Mouse (Mus musculus): ENCODE measurements around the gene Elmod3.

The Elmod3 gene

DNA sequence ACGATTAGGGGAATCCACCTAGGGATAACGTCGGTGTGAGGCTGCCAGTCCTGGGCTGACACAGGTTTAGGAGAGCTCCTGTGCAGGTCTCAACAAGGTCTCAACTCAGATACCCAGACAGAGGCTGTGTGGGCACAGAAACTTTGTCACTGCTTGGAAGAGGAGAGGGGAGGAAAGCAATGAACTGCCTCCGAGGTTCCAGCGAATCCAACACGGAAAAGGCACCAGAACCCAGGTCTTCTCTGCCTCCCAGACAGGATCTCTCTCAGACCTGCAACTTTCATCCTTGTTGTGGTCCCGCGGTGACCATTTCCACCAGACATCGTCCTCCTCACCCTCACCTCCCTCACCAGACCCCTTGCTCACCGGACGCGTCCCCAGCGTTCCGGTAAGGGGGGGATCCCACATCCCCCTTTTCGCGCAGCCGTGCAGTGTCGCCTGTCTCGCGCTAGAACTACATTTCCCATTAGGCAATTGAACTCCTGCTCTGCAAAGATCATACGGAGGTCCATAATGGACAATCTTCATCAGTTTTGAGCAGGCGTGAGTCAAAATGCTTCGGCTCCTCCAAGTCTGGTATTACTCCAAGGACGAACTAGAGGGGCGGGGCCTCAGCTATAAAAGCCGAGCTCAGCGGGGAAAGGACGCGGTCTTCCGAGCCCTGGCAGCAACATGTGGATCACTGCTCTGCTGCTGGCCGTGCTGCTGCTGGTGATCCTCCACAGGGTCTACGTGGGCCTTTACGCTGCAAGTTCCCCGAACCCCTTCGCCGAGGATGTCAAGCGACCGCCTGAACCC lies at the start of gene Elmod3, which contains the start of gene Retsat:
TSS of gene Elmod3 (minus strand) at position 458 of the 798 bp plus-strand sequence.
TSS of gene Retsat (plus strand) at position 520 of the 798 bp plus-strand sequence.
- DNase-seq (ENCODE audit: low spot score in 2 of 2): peak; percentile 86 to 92

DNA sequence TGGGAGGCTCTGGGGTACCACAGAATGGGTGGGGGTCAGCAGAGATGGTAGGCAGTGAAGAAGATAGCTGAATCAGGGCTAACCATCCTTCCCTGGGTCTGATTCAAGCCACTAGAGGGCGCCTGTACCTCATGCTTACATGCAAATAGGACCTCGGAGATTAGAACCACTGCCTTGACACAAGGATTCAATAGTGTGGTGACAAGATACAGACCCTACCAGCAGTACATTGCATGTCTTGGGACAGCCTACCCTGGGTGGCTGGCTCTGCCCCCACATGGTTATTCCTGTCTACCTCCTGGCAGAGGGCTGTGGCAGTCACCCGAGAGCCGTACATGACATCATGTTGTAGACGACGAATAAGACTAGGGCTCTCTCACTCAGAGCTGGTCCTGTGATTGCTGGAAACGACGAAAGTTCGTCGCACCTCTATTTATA lies 49.2 kb upstream of the Elmod3 start:
- peak; percentile 55 to 68 for DNase-seq (ENCODE audit: low spot score in 2 of 2)

DNA sequence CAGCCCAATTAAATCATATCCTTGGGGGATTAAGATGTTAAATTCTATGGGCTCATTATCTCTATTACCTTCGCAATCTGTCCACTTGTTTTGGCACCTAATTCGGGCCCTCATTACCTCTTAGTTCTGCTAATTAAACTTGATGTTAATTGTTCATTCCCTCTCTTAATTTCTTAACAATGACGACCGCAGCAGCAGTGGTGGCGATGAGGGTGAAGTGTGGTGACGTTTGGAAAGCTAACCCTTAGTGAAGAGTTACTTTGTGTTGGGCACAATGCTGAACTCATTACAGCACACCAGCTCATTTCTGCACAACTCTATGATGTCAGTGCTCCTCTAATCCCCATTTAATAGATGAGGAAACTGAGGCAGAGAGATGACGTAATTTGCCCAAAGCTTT lies 47.2 kb upstream of the Elmod3 start:
- no peak for DNase-seq (ENCODE audit: low spot score in 2 of 2)

DNA sequence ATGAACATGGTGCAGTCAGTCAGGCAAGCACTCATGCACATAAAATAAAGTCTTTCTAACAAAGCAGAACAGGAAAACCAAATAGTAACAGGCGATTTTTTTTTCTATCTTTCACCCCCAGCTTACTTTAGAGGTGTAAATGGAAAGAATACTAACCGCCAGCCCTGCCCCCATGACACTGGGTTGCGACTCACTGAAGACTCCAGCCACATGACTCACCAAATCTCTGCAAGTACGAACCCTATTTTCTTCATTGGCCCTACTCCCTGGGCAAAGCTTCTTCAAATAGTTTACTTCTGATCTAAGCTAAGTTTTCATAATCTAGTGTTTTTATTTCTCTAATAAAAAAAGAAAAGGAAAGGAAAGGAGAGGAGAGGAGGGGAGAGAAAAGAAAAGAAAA lies 46.4 kb upstream of the Elmod3 start:
- DNase-seq (ENCODE audit: low spot score in 2 of 2): no peak

DNA sequence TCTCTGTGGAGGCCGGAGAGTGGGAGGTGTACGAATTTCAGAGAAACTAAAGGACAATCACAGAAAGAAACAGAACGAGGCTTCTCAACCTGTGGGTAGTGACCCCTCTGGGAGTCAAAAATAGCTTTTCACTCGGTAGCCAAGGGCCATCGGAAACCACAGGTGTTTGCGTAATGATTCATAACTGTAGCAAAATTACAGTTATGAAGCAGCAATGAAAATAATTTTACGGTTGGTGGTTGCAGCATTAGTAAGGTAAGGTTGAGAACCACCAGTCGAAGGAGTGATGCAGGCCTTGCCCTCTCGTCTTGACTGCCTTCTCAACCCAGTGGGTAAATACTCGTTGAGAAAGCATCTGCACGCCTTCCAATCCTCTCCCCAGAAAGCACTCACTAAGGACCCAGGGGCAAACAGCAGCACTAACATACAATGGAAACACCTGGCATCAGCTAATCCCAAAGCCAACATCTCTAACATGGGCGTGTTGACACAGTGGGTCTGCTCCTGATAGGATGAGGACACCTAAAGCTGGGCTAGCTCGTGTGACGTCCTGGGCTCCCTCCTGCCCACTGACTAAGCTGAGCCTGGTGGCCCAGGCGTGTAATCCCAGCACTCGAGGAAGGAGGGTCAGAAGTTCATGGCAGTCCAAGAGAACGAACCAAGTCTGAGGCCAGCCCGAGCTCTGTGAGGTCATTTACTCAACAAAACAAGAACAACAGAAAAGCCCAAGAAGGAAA lies 43.2 kb upstream of the Elmod3 start:
- no peak for DNase-seq (ENCODE audit: low spot score in 2 of 2)

DNA sequence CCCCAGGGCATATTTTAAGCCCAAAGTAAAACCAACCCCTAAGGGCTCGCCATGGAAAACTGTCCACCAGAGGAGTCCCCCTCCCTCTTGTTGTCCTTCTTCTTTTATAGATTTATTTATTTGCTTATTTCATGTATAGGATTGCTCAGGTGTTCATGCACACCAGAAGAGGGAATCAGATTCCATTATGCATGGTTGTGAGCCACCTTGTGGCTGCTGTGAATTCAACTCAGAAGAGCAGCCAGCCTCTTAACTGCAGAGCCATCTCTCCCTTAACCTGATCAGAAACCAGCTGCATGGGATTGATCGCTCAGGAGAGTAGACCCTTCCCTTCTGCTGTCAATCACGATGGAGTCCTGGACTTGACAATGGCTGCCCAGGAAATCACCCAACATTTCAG lies 38.7 kb upstream of the Elmod3 start:
- no peak for DNase-seq (ENCODE audit: low spot score in 2 of 2)

DNA sequence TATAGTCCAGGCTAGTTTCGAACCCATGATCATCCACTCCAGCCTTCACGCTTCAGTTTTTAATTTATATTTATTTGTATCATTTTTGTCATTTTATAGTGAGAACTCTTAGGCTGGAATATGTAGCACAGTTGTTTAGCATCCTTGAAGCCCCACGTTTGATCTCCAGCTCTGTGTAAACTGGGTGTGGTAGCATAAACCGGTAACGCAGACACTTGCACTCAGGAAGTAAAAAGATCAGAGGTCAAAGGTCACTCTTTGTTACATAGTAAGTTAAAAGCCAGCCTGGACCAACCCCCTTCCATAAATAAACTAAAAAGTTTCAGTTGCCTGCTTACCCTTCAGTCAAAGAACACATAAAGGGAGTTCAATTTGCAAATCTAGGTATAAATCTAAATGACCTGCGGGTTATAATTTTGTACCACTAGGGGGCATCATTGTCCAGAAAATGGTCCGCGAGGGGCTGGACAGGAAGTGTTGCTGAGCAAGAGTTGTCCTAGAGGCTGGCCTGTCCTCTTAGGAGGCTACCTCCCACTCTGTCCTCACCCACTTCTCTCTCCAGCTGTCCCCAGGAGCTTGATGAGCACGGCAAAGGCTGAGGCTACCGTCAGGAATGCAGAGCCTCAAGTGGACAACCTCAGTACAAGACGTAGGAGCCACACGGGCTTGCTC lies 37.7 kb upstream of the Elmod3 start:
- DNase-seq (ENCODE audit: low spot score in 2 of 2): no peak

DNA sequence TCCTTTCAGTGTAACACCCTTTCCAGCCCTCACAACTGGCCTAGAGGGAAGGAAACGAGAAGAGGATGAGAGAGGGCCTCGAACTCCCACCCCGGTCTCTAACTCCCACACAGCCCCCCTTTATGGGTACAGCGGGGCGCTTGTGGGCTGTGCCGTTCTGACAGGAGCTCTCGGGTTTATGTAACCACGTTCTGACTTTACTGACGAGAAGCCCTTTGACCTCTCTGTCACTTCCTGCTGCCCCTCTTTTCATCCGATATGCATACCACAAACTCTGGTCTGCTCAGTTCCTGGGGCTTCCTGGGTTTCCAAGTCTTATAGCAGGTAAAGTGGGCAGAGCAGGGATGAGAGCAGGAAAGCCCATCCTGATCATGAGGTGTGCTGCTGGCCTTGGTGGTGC lies 36.1 kb upstream of the Elmod3 start:
- DNase-seq (ENCODE audit: low spot score in 2 of 2): no peak

DNA sequence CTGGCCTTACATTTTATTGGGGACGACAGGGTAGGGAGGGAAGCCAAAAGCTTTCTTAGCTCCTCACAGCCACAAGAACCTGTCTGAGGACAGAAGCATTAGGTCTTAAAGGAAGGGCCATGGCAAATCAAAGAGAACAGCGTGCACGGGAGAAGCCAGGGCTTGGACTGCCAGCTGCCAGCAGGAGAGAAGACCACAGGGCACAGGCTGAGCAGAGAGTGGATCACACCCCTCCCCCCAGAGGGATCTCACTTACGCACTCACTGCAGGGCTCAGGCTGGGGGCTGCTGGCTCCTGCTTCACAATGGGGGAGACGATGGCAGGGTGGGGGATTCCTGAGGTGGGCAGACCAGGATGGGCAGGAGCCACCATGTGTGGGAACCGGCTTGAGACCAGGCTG lies 33.5 kb upstream of the Elmod3 start:
- no peak for DNase-seq (ENCODE audit: low spot score in 2 of 2)

DNA sequence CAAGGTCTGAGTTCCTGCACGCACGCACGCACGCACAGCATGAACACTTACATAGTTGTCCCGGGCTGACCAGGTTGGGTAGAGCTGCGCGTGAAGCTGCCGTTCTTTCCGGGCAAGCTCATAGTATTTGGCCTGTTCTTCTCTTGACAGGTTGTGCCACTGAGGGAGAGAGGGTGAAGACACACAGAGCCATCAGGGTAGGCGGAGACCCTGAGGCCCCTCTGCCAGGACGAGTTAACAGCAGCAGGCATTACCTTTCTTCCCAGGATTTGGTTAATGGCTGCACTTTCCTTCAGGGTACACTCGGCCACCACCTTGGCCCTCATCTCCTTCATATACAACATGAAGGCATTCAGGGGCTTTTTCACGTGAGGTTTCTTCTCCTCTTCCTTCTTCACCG lies 32.7 kb upstream of the Elmod3 start:
- DNase-seq (ENCODE audit: low spot score in 2 of 2): no peak

DNA sequence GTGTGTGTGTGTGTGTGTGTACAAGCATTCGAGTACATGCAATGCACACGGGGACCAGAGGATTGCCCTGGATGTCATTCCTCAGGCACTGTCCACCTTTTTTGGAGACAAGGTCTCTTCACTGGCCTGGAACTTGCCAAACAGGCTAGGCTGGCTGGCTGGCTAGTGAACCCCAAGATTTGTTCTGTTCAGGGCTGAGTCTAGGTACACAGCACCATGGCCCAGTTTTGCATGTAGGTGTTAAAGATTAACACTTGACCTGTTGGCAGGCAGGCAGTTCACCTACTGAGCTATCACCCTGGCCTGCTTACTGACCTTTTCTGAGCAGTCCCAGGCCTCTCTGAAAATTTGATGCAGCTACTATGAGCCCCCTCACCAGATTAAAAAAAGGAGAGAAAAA lies 32.2 kb upstream of the Elmod3 start:
- no peak for DNase-seq (ENCODE audit: low spot score in 2 of 2)

DNA sequence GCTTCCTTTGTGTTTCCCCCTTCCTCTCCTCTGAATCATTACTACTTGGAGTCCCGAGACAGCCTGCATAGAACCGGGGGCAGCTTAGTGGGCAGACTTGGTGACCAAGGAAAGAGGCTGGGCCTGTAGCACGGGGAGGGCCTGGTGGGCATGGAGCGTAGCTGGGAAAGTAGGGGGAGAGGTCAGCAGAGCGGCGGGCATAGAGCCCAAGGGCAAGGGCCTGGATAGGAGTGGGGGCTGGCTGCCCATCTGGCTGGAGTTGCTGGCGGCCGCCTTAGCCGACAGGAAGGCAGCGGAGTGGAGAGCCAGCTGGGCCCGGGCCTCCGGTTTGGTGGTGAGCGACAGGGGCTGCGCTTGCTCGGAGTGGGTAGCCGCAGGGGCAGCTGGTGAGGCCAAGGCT lies 29.1 kb upstream of the Elmod3 start:
- no peak for DNase-seq (ENCODE audit: low spot score in 2 of 2)

DNA sequence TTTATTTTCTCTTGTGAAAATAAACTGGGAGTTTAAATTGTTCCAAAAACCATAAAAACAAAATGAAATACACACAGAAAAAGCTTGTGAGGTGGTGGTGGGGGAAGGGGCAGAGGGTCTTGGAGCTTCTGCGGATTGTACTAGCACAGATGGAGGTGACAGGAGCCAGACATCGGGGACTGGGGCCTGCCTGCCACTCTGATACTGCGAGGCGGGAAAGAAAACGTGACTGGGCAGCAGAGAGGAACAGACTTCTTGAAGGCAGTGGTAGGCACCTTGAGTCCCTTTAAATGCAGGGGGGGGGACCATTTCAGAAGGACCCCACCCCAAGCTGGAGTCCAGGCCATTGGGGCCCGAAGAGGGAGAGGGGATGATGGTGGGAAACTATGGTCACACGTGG lies 28.2 kb upstream of the Elmod3 start:
- no peak for DNase-seq (ENCODE audit: low spot score in 2 of 2)

DNA sequence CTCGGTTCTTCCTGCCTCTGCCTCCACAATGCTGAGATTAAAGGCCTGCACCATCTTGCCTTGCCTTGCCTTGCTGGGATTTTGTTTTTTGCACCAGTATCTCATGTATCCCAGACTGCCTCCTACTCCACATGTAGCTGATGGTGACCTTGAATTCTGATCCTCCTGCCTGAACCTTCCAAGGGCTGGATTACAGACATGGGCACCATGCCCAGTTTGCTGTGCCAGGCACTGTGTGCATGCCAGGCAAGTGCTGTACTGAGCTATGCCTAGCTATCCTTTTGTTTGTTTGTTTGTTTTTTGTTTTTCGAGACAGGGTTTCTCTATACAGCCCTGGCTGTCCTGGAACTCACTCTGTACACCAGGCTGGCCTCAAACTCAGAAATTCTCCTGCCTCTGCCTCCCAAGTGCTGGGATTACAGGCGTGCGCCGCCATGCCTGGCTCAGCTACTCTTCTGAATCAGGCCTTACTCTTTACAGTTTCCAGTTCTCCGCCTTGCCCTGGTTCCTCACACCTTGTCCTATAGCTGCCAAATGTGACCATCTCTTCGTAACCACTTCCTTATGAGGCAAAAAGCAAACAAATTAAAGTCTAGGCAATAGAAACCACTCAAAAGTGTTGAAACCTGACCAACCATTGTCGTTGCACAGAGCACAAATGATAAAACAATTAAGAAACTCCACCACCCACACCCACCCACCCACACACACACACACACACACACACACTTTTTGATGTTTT lies 25.6 kb upstream of the Elmod3 start:
- DNase-seq (ENCODE audit: low spot score in 2 of 2): no peak

DNA sequence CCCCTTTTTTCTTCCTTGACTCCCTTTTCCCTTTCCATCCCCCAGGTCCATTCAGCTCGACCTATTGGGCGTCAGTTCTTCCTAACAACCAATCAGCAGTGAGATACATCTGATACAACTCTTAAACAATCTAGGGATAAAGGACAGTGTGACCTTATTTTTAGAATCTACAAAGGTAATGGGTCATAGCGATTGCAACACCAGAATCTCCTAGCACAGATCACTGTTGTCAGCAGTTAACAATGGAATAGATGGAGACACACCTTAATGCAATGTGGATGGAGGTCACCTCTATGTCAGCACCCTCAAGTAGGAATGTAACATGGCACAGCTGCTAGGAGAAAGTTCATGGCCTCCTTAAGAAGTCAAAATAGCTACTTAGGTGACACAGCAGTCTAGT lies 24.7 kb upstream of the Elmod3 start:
- no peak for DNase-seq (ENCODE audit: low spot score in 2 of 2)

DNA sequence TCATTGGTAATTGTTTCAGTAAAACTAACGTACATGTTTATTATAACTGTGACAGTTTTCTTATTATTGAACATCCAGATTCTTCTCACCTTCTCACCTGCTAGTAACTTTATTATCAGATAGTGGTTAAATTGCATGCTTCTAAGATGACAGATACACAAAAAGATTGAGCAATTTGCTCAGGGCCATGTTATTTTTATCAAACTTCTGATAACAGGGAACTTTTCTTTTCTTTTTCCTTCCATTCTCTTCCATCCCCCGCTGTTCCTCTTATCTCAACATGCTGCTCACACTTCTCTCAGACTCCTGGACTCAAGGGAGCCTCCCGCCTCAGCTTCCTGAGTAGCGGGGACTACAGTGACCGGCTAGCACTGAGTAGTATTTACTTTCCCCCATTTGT lies 22.7 kb upstream of the Elmod3 start:
- DNase-seq (ENCODE audit: low spot score in 2 of 2): no peak

DNA sequence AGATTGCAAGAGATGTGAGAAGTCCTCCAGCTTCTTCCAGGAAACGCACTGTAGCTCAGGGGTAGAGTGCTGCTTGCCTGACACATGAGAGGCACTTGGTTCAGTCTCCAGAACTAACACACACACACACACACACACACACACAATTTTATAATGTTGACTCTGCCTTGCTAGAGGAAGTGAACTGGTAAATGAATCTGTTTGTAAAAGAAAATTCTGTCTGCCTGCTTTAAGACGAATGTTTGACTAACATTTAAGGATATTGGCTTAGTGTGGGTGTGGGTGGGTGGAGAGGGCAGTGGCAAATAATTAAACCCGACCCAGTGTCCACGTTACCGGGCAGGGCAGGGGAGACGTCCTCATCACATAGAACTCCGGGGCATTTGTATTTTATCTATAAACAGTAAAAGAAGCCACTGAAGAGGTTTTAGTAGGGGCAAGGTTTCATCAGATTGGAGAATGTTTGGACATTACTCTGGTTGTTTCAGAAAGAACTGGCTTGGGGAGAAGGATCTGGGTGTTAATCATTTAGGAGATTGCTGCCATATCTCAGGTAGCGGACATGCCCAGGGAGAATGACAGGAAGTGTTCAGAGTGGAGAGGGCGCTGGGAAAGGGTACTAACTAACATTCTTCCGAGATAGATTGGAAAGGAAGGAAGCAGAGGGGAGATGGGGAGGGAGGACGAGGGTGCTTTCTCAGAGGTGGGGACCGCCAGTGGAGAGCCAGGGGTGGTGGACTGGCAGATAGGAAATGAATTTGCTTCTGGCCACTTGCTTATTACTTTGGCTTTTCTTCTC lies 21.7 kb upstream of the Elmod3 start:
- no peak for DNase-seq (ENCODE audit: low spot score in 2 of 2)

DNA sequence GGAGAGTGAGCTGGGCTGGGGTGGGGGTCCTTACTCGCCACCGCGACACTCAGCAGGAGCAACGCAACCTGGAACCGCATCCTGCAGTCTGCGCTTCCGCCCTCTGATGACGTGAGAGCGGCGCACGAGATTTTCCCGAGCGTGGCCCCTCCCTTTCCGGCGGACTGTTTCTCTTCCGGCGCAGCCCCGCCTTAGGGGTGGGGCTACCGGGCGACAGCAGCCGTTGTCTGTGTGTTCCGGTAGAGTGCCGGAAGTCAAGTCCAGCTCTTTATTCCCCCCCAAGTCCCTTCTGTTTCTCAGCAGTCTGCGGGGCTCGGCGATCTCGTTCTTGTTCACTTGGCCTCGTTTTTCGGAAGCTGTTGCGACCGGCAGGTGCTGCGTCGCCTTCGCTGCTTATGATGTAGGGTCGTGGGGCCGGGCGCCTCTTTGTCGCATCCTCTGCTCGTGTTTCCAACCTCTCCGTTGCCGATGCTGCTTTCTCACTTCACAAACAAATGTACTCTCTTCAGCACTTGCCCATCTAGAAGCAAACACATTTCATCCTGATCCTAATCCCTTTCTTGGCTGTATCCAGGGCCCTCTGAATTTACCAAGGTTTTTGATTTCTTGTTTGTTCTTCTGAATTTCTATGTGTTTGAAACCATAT lies 18.6 kb upstream of the Elmod3 start, which contains the start of gene Tgoln1:
TSS of gene Tgoln1 (minus strand) at position 358 of the 646 bp plus-strand sequence.
- DNase-seq (ENCODE audit: low spot score in 2 of 2): peak; percentile 88 to 94

DNA sequence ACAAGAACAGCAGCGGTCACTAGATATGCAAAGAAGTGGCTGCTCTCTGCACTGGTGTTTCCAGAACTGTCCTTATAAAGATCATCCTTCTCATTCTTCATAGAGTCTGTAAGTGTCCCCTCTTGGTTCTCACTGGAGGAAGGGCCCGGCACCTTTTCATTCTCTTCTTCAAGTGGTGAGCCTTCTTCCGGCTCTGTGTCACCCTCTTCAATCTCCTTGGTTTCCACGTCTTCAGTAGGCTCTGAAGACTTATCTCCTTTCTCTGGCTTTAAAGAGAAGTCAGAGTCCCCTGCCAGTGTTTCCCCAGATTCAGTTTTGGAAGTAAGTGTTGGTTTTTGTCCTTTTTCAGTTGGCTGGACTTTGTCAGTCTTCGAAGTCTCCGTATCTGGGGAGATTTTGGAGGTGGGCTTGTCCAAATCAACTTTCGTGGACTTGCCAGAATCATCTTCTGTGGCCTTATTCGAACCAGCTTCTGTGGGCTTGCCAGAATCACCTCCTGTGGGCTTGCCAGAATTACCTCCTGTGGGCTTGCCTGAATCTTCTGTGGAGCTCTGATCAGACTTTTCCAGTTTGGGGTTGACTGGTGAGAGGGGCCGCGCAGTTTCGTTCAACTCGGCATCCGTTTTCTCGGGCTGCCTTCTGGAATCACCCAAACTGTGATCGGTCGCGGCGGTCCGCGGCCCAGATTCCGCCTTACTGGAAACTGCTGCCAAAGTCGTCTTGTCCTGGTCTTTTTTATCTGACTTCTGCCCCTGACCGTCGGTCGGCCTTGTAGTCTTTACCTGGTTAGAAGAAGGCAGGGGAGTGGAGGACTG lies 17.6 kb upstream of the Elmod3 start:
- no peak for DNase-seq (ENCODE audit: low spot score in 2 of 2)

DNA sequence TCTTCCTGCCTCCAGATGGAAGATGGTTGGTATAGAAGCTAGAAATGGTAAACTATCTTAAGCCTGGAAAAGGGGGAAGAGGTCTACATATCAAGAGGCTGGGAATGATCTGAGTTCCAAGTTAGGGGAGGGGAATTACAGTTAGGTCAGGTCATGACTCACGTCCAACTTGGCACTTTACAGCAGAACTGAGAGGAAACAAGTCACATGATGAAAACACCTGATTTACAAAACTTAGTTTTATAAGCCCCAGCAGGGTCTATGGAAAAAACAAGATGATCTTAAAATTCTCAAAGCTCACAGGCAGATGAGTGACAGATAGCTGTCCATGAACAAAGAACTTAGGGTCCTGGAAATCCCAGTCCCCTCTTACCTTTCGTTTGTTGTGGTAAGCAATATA lies 16.9 kb upstream of the Elmod3 start:
- DNase-seq (ENCODE audit: low spot score in 2 of 2): no peak

All from right cerebral cortex, postnatal 36 days (tissue).